Mouse (Mus musculus) brain, embryonic 14.5 days (tissue): ENCODE measurements at regions not wholly inside any gene's neighbourhood (a gene's known extent, or its start where the extent isn't known, plus 50 kb on each side); places are given as distances from the start of the nearest gene placed in this dataset.
A peak's percentile ranks its signal among the peaks of the same experiment; 100 is the strongest.

ENCODE experiments used
- DNase-seq: peaks from one replicate; pipeline ENCODE4 v3.0.0-alpha.2; 2011; ENCODE audit warnings: low read depth
- CTCF ChIP-seq: fragments of 200-500 bp; IDR thresholded peaks from 2 replicates; pipeline ENCODE4 v1.5.1; 2012; ENCODE audit warnings: inconsistent platforms, mild to moderate bottlenecking, moderate library complexity, borderline replicate concordance; ENCODE audit not compliant: insufficient read depth, insufficient read length; ENCODE audit errors: extremely low read depth
- POLR2A ChIP-seq: fragments of 200-500 bp; IDR thresholded peaks from 2 replicates; pipeline ENCODE4 v1.6.1; 2012; ENCODE audit warnings: mild to moderate bottlenecking, inconsistent platforms, borderline replicate concordance; ENCODE audit not compliant: poor library complexity, insufficient read depth, insufficient read length, severe bottlenecking; ENCODE audit errors: extremely low read depth

GRCm38 (mm10) chr5:146661751-146662150 is 76.7 kb upstream of the Gpr12 start:
- TF ChIP-seq POLR2A, result no peak
- DNase-seq, result no peak

GRCm38 (mm10) chr5:146657228-146657627 is 72.2 kb upstream of the Gpr12 start:
- DNase-seq, result no peak
- TF ChIP-seq CTCF, result no peak
- no peak for TF ChIP-seq POLR2A

GRCm38 (mm10) chr5:146655394-146655793 is 70.4 kb upstream of the Gpr12 start:
- no peak for DNase-seq
- TF ChIP-seq CTCF (no peak), POLR2A (no peak)

- DNase-seq, result peak; percentile 33
- no peak for TF ChIP-seq CTCF
- TF ChIP-seq POLR2A, result no peak
These were observed 68.8 kb upstream of the Gpr12 start for GRCm38 (mm10) chr5:146653686-146654450.

GRCm38 (mm10) chr5:146652874-146653273 is 67.8 kb upstream of the Gpr12 start:
- no peak for TF ChIP-seq POLR2A
- TF ChIP-seq CTCF, result no peak
- DNase-seq, result peak; percentile 57

GRCm38 (mm10) chr5:146648519-146649060 is 63.6 kb upstream of the Gpr12 start:
- DNase-seq, result no peak
- TF ChIP-seq POLR2A (no peak), CTCF (no peak)

- TF ChIP-seq POLR2A (no peak), CTCF (no peak)
- DNase-seq, result peak; percentile 45
These were observed 62.8 kb upstream of the Gpr12 start for GRCm38 (mm10) chr5:146647628-146648380.

- peak; percentile 49 for DNase-seq
- TF ChIP-seq POLR2A (no peak), CTCF (no peak)
These were observed 59.5 kb upstream of the Gpr12 start for GRCm38 (mm10) chr5:146644499-146644898.

GRCm38 (mm10) chr5:146641931-146642330 is 56.9 kb upstream of the Gpr12 start:
- no peak for TF ChIP-seq CTCF
- TF ChIP-seq POLR2A, result no peak
- DNase-seq, result no peak

- TF ChIP-seq POLR2A, result no peak
- TF ChIP-seq CTCF, result no peak
- DNase-seq, result no peak
These were observed 51.8 kb upstream of the Gpr12 start for GRCm38 (mm10) chr5:146636859-146637258.
